Mouse (Mus musculus) CH12.LX (cell line): ENCODE data around the gene Pcbp4. TPM values are rescaled to one million over a fixed set of nuclear protein-coding genes. Genes with fewer than 3 reads are reported as not detected.

Experiments used
- DNase-seq: peaks from one replicate; pipeline ENCODE4 v3.0.0-alpha.2; 2013; ENCODE audit errors: extremely low read depth
- H3K27ac ChIP-seq: 2 replicates; pipeline ENCODE4 v1.5.1; 2012; ENCODE audit warnings: low read depth, mild to moderate bottlenecking, control low read depth, moderate library complexity; ENCODE audit not compliant: insufficient read depth
- H3K27me3 ChIP-seq: replicated peaks from 2 replicates; pipeline ENCODE3; 2012; ENCODE audit warnings: inconsistent platforms
- H3K36me3 ChIP-seq, 2 experiments: replicated peaks in 1 of 2; 2 replicates each; pipeline versions ENCODE3 to v1.6.1; 2012; ENCODE audit warnings: inconsistent platforms in 1 of 2, low read length in 1 of 2, mild to moderate bottlenecking in 1 of 2, mixed read lengths in 1 of 2, moderate library complexity in 1 of 2; ENCODE audit not compliant: control insufficient read depth in 1 of 2, insufficient read depth in 1 of 2
- H3K4me1 ChIP-seq, 2 experiments: 2 replicates each; pipeline ENCODE4 v1.6.1; 2012; ENCODE audit warnings: inconsistent platforms in 1 of 2, moderate library complexity in 1 of 2; ENCODE audit not compliant: insufficient read depth in 2 of 2, control insufficient read depth in 1 of 2
- H3K4me2 ChIP-seq: 2 replicates; pipeline ENCODE4 v1.6.1; 2012; ENCODE audit warnings: low read depth, mild to moderate bottlenecking, control low read depth; ENCODE audit not compliant: poor library complexity, insufficient read depth, severe bottlenecking
- H3K4me3 ChIP-seq, 3 experiments: fragments of 150-350 bp in 1 of 3; sonication (generic) in 1 of 3; replicated peaks in 1 of 3; 2 replicates each; pipeline versions ENCODE3 to v1.5.1; 2011 to 2012; ENCODE audit warnings: low read depth in 2 of 3, low read length in 2 of 3, mild to moderate bottlenecking in 2 of 3, moderate library complexity in 2 of 3, control low read depth in 1 of 3, improper control_type of control experiment in 1 of 3, inconsistent platforms in 1 of 3, mixed read lengths in 1 of 3; ENCODE audit not compliant: poor library complexity in 1 of 3
- H3K79me2 ChIP-seq: replicated peaks from 2 replicates; pipeline ENCODE4 v1.6.1; 2012; ENCODE audit warnings: mild to moderate bottlenecking, moderate library complexity; ENCODE audit not compliant: control insufficient read depth, poor library complexity, insufficient read depth, severe bottlenecking; ENCODE audit errors: extremely low read depth
- H3K9ac ChIP-seq: 2 replicates; pipeline ENCODE4 v1.6.1; 2012; ENCODE audit warnings: low read depth, mild to moderate bottlenecking, control low read depth, moderate library complexity; ENCODE audit not compliant: insufficient read depth
- H3K9me3 ChIP-seq: replicated peaks from 2 replicates; pipeline ENCODE3; 2012; ENCODE audit warnings: low read length, inconsistent platforms, mixed read lengths
- CTCF ChIP-seq, 2 experiments: IDR thresholded peaks in 1 of 2; conservative IDR thresholded peaks in 1 of 2; 2 replicates each; pipeline ENCODE4 v1.5.1; 2011 to 2012; ENCODE audit warnings: low read depth in 2 of 2, low read length in 2 of 2, improper control_type of control experiment in 1 of 2, inconsistent platforms in 1 of 2, mild to moderate bottlenecking in 1 of 2, moderate library complexity in 1 of 2
- ELF1 ChIP-seq: IDR thresholded peaks from 2 replicates; pipeline ENCODE4 v1.6.1; 2014; ENCODE audit warnings: low read depth, mild to moderate bottlenecking, inconsistent platforms, low read length, improper control_type of control experiment
- MAFK ChIP-seq: IDR thresholded peaks from 2 replicates; pipeline ENCODE4 v1.6.1; 2011; ENCODE audit warnings: low read length, improper control_type of control experiment; ENCODE audit not compliant: insufficient replicate concordance
- MAX ChIP-seq: IDR thresholded peaks from 2 replicates; pipeline ENCODE4 v1.6.1; 2011; ENCODE audit warnings: low read length, improper control_type of control experiment
- MEF2A ChIP-seq: IDR thresholded peaks from 2 replicates; pipeline ENCODE4 v1.6.1; 2014; ENCODE audit warnings: low read depth, mild to moderate bottlenecking, inconsistent platforms, low read length, improper control_type of control experiment, borderline replicate concordance
- MXI1 ChIP-seq: IDR thresholded peaks from 2 replicates; pipeline ENCODE4 v1.6.1; 2011; ENCODE audit warnings: mild to moderate bottlenecking, low read depth, low read length, improper control_type of control experiment
- MYC ChIP-seq: IDR thresholded peaks from 2 replicates; pipeline ENCODE4 v1.6.1; 2011; ENCODE audit warnings: low read depth, mild to moderate bottlenecking, improper control_type of control experiment, low read length
- NELFE ChIP-seq: IDR thresholded peaks from 2 replicates; pipeline ENCODE4 v1.6.1; 2011; ENCODE audit warnings: low read depth, low read length, improper control_type of control experiment
- POLR2AphosphoS2 ChIP-seq: IDR thresholded peaks from 2 replicates; pipeline ENCODE4 v1.6.1; 2011; ENCODE audit warnings: low read depth, low read length, improper control_type of control experiment
- RAD21 ChIP-seq: IDR thresholded peaks from 2 replicates; pipeline ENCODE4 v1.6.1; 2011; ENCODE audit warnings: low read depth, mild to moderate bottlenecking, low read length, improper control_type of control experiment, moderate library complexity
- RCOR1 ChIP-seq: conservative IDR thresholded peaks from 2 replicates; pipeline ENCODE4 v1.6.1; 2012; ENCODE audit warnings: low read depth, mild to moderate bottlenecking, inconsistent platforms, low read length, improper control_type of control experiment
- SIN3A ChIP-seq: IDR thresholded peaks from 2 replicates; pipeline ENCODE4 v1.6.1; 2012; ENCODE audit warnings: low read length, improper control_type of control experiment, inconsistent platforms
- SMC3 ChIP-seq: IDR thresholded peaks from 2 replicates; pipeline ENCODE4 v1.6.1; 2011; ENCODE audit warnings: low read depth, low read length, improper control_type of control experiment
- TCF12 ChIP-seq: IDR thresholded peaks from 2 replicates; pipeline ENCODE4 v1.6.1; 2014; ENCODE audit warnings: low read depth, mild to moderate bottlenecking, inconsistent platforms, low read length, improper control_type of control experiment
- ZC3H11A ChIP-seq: IDR thresholded peaks from 2 replicates; pipeline ENCODE4 v1.6.1; 2012; ENCODE audit warnings: low read depth, mild to moderate bottlenecking, inconsistent platforms, low read length, improper control_type of control experiment
- ZKSCAN1 ChIP-seq: IDR thresholded peaks from 2 replicates; pipeline ENCODE4 v1.6.1; 2012; ENCODE audit warnings: low read depth, inconsistent platforms, low read length, improper control_type of control experiment, borderline replicate concordance
- dilution Hi-C: fragments of 300-500 bp; cut with MboI; formaldehyde crosslinking; loops from 2 replicates; pipeline ENCODE4 v1.14.3; 2020; ENCODE audit warnings: low sequenced_read_pairs; ENCODE audit not compliant: extremely low pct_unique_long_range_greater_than_20kb, extremely low pct_ligation_motif_present
- in situ Hi-C: fragments of 300-500 bp; cut with MboI; formaldehyde crosslinking; loops from 3 replicates; pipeline ENCODE4 v1.14.3; 2019; ENCODE audit warnings: low sequenced_read_pairs, low pct_ligation_motif_present, low pct_unique_long_range_greater_than_20kb, mixed read lengths
- polyA plus RNA-seq: library from polyadenylated mRNA; unstranded; fragments of >175 nt; gene quantifications from 2 replicates; pipeline ENCODE4 v1.2.1, GENCODE M21; 2012; ENCODE audit warnings: low read depth; ENCODE audit not compliant: insufficient read length
- total RNA-seq, 2 experiments: library from RNA; depleted of rRNA; stranded (reverse); fragments of 300-350 nt in 1 of 2; fragments of >200 nt in 1 of 2; gene quantifications; 2 replicates each; pipeline ENCODE4 v1.2.3; 2012 to 2014

The Pcbp4 gene
- total and polyA plus RNA-seq, 3 experiments: 44.0 to 54.2 (median 44.1) TPM

GRCm38 (mm10) chr9:106421033-106421864 lies 31.8 kb upstream of the Pcbp4 start:
- DNase-seq: no peak
- H3K9me3 ChIP-seq: no peaks in the 10 kb centered on the region
- H3K36me3 ChIP-seq: no peaks in the 10 kb centered on the region
- TF ChIP-seq TCF12: no peak
- no peak for TF ChIP-seq MXI1
- TF ChIP-seq ELF1: no peak
- TF ChIP-seq RAD21: no peak
- no peak for TF ChIP-seq MEF2A
- no peak for TF ChIP-seq POLR2AphosphoS2
- TF ChIP-seq, all 38 proteins: peak for 0
- Histone ChIP-seq H3K4me3 (no peak overlapping the region), H3K4me2 (no peak overlapping the region), H3K27me3 (peaks cover 3% of the 10 kb centered on the region), H3K4me1 (peaks cover 0 to 5% of the 10 kb centered on the region in 2 experiments; a peak in 1 of 4 replicates), H3K79me2 (no peaks in the 10 kb centered on the region), H3K9ac (no peak overlapping the region), H3K27ac (no peak overlapping the region)
- in situ Hi-C loops (no loop called here), dilution Hi-C loops (no loop called here)

- in situ Hi-C loops: no loop called here
- Histone ChIP-seq H3K36me3 (no peaks in the 10 kb centered on the region), H3K4me2 (no peak overlapping the region), H3K27me3 (peaks cover 3% of the 10 kb centered on the region), H3K27ac (no peak overlapping the region)
- TF ChIP-seq ZKSCAN1 (no peak), RAD21 (peak; percentile 99), SMC3 (peak; percentile 96), MYC (peak; percentile 99), MXI1 (peak; percentile 40; the same call in 1 of the 2 replicates), ZC3H11A (peak; percentile 74), NELFE (peak; percentile 47; the same call in 1 of the 2 replicates), RCOR1 (no peak), SIN3A (peak; percentile 60; the same call in 1 of the 2 replicates), MAFK (no peak), ELF1 (no peak), CTCF (conservative IDR thresholded peaks at IDR 0.05 in 1 of 2, IDR thresholded peaks at IDR 0.05 in 1 of 2; ENCODE audit: low read depth in 2 of 2, low read length in 2 of 2) (peak; percentile 77 to 98), MAX (peak; percentile 98)
- TF ChIP-seq, all 38 proteins: peak for 9
- H3K79me2 ChIP-seq: no peaks in the 10 kb centered on the region
- H3K4me3 ChIP-seq: no peak overlapping the region
- H3K9ac ChIP-seq: no peak overlapping the region
- dilution Hi-C loops: no loop called here
- peak; percentile 82 for DNase-seq
- H3K4me1 ChIP-seq: peaks cover 0 to 5% of the 10 kb centered on the region in 2 experiments; a peak in 1 of 4 replicates
- no peaks in the 10 kb centered on the region for H3K9me3 ChIP-seq
Observed at GRCm38 (mm10) chr9:106421865-106422160, 31.3 kb upstream of the Pcbp4 start.
